Mouse (Mus musculus): ENCODE measurements at regions not wholly inside any gene's neighbourhood (a gene's known extent, or its start where the extent isn't known, plus 50 kb on each side); places are given as distances from the start of the nearest gene placed in this dataset.

GRCm38 (mm10) chr7:36529504-36530065 lies 168.3 kb upstream of the Tshz3 start:
- intact Hi-C loops (cut with DNase I): no loop called here
- DNase-seq (ENCODE audit: low spot score in 2 of 2): peak in 1 of 2 experiments; percentile 4

GRCm38 (mm10) chr7:36531559-36531958 lies 166.4 kb upstream of the Tshz3 start:
- intact Hi-C loops (cut with DNase I): no loop called here
- peak in 1 of 2 experiments; percentile 6 for DNase-seq (ENCODE audit: low spot score in 2 of 2)

GRCm38 (mm10) chr7:36538111-36538510 lies 159.8 kb upstream of the Tshz3 start:
- DNase-seq (ENCODE audit: low spot score in 2 of 2): no peak
- intact Hi-C loops (cut with DNase I): no loop called here

GRCm38 (mm10) chr7:36548007-36548406 lies 149.9 kb upstream of the Tshz3 start:
- intact Hi-C loops (cut with DNase I): no loop called here
- DNase-seq (ENCODE audit: low spot score in 2 of 2): no peak

GRCm38 (mm10) chr7:36548440-36548839 lies 149.5 kb upstream of the Tshz3 start:
- intact Hi-C loops (cut with DNase I): no loop called here
- no peak for DNase-seq (ENCODE audit: low spot score in 2 of 2)

- intact Hi-C loops (cut with DNase I): no loop called here
- DNase-seq (ENCODE audit: low spot score in 2 of 2): no peak
These were observed 126.9 kb upstream of the Tshz3 start for GRCm38 (mm10) chr7:36571061-36571460.

- intact Hi-C loops (cut with DNase I): no loop called here
- no peak for DNase-seq (ENCODE audit: low spot score in 2 of 2)
These were observed 115.8 kb upstream of the Tshz3 start for GRCm38 (mm10) chr7:36582074-36582473.

- DNase-seq (ENCODE audit: low spot score in 2 of 2): no peak
- intact Hi-C loops (cut with DNase I): no loop called here
These were observed 112.9 kb upstream of the Tshz3 start for GRCm38 (mm10) chr7:36585014-36585413.

GRCm38 (mm10) chr7:36591496-36591895 lies 106.4 kb upstream of the Tshz3 start:
- intact Hi-C loops (cut with DNase I): no loop called here
- no peak for DNase-seq (ENCODE audit: low spot score in 2 of 2)

GRCm38 (mm10) chr7:36596630-36597301 lies 101.2 kb upstream of the Tshz3 start:
- no peak for DNase-seq (ENCODE audit: low spot score in 2 of 2)
- intact Hi-C loops (cut with DNase I): no loop called here

- intact Hi-C loops (cut with DNase I): no loop called here
- no peak for DNase-seq (ENCODE audit: low spot score in 2 of 2)
These were observed 92.8 kb upstream of the Tshz3 start for GRCm38 (mm10) chr7:36605026-36605698.

- intact Hi-C loops (cut with DNase I): no loop called here
- DNase-seq (ENCODE audit: low spot score in 2 of 2): no peak
These were observed 77.7 kb upstream of the Tshz3 start for GRCm38 (mm10) chr7:36620256-36620655.

GRCm38 (mm10) chr7:36644252-36644651 lies 53.7 kb upstream of the Tshz3 start:
- intact Hi-C loops (cut with DNase I): no loop called here

More at GRCm38 (mm10) chr7:36644252-36644651, 53.7 kb upstream of the Tshz3 start:
- DNase-seq (ENCODE audit: low spot score in 2 of 2): no peak

Small RNA genes lying in the stretch of these regions (microRNA-seq; reads per million reads assigned to microRNA genes)
- gene Gm25247: 0 reads per million in 2 experiments

Measured in left cerebral cortex, postnatal 14 days (tissue).